Mouse (Mus musculus) left cerebral cortex, postnatal 36 days (tissue): ENCODE data around the gene Olfr433. TPM values are rescaled to one million over a fixed set of nuclear protein-coding genes. Genes with fewer than 3 reads are reported as not detected.

ENCODE experiments used
- total RNA-seq, 2 experiments: library from RNA; stranded (reverse); gene quantifications; 2 replicates each; pipeline ENCODE4 v1.2.3; 2021

The Olfr433 gene
- total RNA-seq, 2 experiments from 2014 or later: not detected

Other genes starting within 250 kb of the Olfr433 start
- gene Ifi211, start 127.7 kb upstream of the Olfr433 start, total RNA-seq: under 1 TPM in 1 of 2 experiments, not detected in 1; 0.17 TPM
- gene Mndal, start 98.2 kb upstream of the Olfr433 start, total RNA-seq: 1 to 10 TPM in 1 of 2 experiments, under 1 TPM in 1; 0.97 to 1.3 TPM
- gene Ifi203, start 98.0 kb upstream of the Olfr433 start, total RNA-seq: under 1 TPM; 0.39 to 0.62 TPM
- gene Ifi202b, start 58.0 kb upstream of the Olfr433 start, total RNA-seq: not detected
- not detected for gene Ifi205, start 8.9 kb upstream of the Olfr433 start, total RNA-seq
- not detected for gene Olfr432, start 8.5 kb downstream of the Olfr433 start, total RNA-seq
- gene Olfr430, start 25.9 kb downstream of the Olfr433 start, total RNA-seq: not detected
- gene Olfr429, start 43.6 kb downstream of the Olfr433 start, total RNA-seq: not detected
- gene Olfr427, start 56.2 kb downstream of the Olfr433 start, total RNA-seq: not detected
- gene Olfr231, start 80.5 kb downstream of the Olfr433 start, total RNA-seq: not detected
- not detected for gene Olfr424, start 90.8 kb downstream of the Olfr433 start, total RNA-seq
- gene Olfr420, start 114.9 kb downstream of the Olfr433 start, total RNA-seq: not detected
- gene Spta1, start 132.1 kb downstream of the Olfr433 start, total RNA-seq: under 1 TPM; 0.05 to 0.07 TPM
- gene Olfr419, start 211.4 kb downstream of the Olfr433 start, total RNA-seq: not detected